Mouse (Mus musculus) embryonic fibroblast, embryonic 13.5 days (primary cell): ENCODE results near the gene Vstm2a. TPM values are rescaled to one million over a fixed set of nuclear protein-coding genes. Genes with fewer than 3 reads are reported as not detected.
A peak's percentile ranks its signal among the peaks of the same experiment; 100 is the strongest.

Experiments used
- H3K27ac ChIP-seq: 2 replicates; pipeline ENCODE4 v1.5.1; 2012; ENCODE audit warnings: low read length, control low read depth, inconsistent platforms; ENCODE audit not compliant: insufficient read depth
- H3K4me1 ChIP-seq: 2 replicates; pipeline ENCODE4 v1.6.1; 2011; ENCODE audit warnings: low read length; ENCODE audit not compliant: control insufficient read depth, insufficient read depth
- H3K4me3 ChIP-seq: 2 replicates; pipeline ENCODE4 v1.5.1; 2011; ENCODE audit warnings: mild to moderate bottlenecking, control low read depth, low read length; ENCODE audit not compliant: insufficient read depth
- CTCF ChIP-seq: IDR thresholded peaks from 2 replicates; pipeline ENCODE4 v1.5.1; 2011; ENCODE audit warnings: mild to moderate bottlenecking, control low read depth, low read length, moderate library complexity, borderline replicate concordance; ENCODE audit not compliant: insufficient read depth
- POLR2A ChIP-seq: IDR thresholded peaks from 2 replicates; pipeline ENCODE4 v1.6.1; 2011; ENCODE audit warnings: low read depth, mild to moderate bottlenecking, control low read depth, low read length, moderate library complexity
- polyA plus RNA-seq: library from polyadenylated mRNA; stranded (reverse); fragments of >200 nt; gene quantifications from 2 replicates; pipeline ENCODE4 v1.2.4, GENCODE M21; 2011; ENCODE audit warnings: low read depth; ENCODE audit not compliant: missing spikeins, insufficient read length

The Vstm2a gene
- polyA plus RNA-seq = 0.51 TPM in 1 of 2 replicates, not detected in the other

DNA sequence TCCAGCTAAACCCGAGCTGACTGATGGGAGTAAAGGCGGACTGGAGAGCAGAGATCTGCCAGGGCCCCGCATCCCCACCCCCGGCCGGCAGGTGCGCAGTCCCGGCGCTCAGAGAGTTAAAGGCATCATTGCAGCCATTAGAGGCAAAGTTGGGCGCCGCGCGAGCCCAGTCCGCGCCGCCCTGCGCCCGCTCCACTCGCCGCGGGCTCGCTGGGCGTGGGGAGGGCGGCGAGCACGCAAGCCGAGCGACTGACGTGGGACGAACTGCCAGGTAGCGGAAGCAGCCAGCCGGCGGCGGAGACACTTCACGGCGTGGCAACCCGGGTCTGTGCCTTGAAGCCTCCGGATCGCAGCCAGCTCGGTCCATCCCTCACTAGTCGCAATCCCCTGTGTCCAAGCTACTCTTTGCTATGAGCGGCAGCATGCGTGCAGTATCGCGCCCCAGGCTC, at the start of gene Vstm2a:
Gene Vstm2a, plus strand, starts transcription at position 252 of the 449 bp plus-strand sequence.
- Histone ChIP-seq H3K27ac (no peak within 1 kb of the TSS), H3K4me3 (peak within 1 kb of the TSS; percentile 28), H3K4me1 (no peaks in the 10 kb centered on the region; the same call in 1 of the 2 replicates)
- TF ChIP-seq CTCF (no peak), POLR2A (no peak)

DNA sequence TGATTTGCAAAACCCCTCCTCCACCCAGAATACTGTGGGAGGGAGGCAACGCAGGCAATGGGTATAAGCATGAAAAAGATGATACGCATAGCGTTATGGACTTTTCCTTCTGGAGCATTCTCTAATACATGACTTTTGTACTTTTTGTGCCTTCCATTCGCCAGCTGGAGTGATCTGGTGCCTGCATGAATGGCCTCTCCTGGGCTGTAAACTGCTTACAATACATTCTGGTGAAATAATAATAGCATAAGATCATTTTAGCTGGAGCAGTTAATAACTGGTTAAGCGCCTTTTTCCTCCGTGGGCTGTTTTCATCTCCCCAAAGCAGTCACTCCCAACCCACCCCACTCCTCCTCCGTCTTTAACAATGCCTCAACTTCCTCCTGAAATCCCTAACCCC, 513 bp upstream of the Vstm2a start:
- Histone ChIP-seq H3K27ac (no peak overlapping the region), H3K4me3 (peak overlapping the region; percentile 28), H3K4me1 (no peaks in the 10 kb centered on the region; the same call in 1 of the 2 replicates)
- no peak for TF ChIP-seq CTCF
- no peak for TF ChIP-seq POLR2A

DNA sequence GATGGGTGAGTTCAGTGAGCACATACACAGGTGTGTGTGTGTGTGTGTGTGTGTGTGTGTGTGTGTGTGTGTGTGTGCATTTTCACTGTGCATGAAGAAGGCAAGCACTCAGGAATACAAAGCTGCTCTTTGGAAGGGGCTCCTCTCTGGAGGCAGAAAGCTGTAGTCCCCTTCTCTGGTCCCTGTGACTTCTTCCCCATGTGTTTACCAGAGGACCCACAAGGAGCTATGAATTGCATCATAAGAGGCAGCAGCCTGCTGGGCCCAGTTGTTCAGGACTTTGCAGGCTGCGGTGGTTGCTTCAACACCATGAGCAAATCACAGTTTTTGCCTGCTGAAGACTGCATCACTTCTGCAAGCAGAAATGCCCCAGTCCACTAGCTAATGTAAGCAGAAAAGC, 776 bp downstream of the Vstm2a start:
- no peaks in the 10 kb centered on the region; the same call in 1 of the 2 replicates for H3K4me1 ChIP-seq
- H3K4me3 ChIP-seq = no peak overlapping the region
- TF ChIP-seq CTCF = no peak

DNA sequence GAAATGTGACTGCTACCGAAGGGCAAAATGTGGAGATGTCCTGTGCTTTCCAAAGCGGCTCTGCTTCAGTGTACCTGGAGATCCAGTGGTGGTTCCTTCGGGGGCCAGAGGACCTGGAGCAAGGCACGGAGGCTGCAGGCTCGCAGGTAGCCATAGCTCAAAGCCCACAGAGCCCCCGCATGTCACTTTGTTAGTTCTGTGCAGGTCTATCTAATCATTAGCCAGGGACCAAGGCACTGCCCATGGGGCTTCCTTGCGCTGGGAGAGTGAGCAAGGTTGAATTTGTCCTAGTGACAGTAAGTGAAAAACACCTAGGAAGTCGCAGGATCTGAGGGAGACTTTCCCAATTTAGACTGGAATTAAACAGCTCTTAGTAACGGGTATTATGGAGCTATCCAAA, 2.4 kb downstream of the Vstm2a start:
- no peak overlapping the region for H3K27ac ChIP-seq
- TF ChIP-seq POLR2A = no peak
- TF ChIP-seq CTCF = no peak
- H3K4me1 ChIP-seq = no peaks in the 10 kb centered on the region; the same call in 1 of the 2 replicates
- H3K4me3 ChIP-seq = no peak overlapping the region

More for the DNA sequence above, 776 bp downstream of the Vstm2a start:
- no peak overlapping the region for H3K27ac ChIP-seq

DNA sequence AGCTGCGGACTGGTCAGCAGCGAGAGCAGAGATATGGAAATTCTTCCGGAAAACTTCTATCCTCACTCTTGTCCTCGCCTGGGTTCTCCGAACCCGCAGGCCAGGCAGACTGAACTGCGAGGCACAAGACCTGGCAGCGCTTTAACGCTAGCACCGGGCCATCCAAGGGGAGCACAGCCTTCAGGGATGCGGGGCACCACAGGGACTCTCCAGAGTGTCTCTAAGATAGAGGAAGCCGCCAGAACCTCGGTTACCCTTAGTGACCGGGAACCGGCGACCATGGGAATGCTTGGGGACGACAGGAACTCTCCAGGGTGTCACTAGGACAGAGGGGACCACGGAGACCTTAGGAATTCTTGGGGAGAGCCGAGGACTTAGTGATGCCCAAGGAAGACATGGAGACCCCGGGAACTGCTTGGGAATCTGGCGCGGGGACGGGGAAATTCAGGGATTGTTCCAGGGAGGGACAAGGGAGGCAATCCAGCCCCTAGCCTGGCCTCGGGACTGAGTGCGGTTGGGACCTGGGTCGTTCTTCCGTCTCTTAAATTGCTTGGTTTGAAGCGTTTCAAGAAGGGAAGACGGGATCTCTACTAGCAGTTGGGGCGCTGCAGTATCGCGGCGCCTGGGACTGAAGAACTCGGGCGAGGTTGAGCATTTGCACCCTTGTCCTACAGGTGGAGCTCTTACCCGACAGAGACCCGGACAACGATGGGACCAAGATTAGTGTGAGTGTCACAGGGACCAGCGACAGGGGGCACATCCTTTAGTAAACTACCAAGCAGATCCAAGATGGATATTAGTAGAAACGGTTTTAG, 3.4 kb downstream of the Vstm2a start:
- Histone ChIP-seq H3K27ac (no peak overlapping the region), H3K4me1 (no peaks in the 10 kb centered on the region; the same call in 1 of the 2 replicates), H3K4me3 (peak overlapping the region; percentile 22)
- TF ChIP-seq POLR2A = no peak
- peak; percentile 72; the same call in 1 of the 2 replicates for TF ChIP-seq CTCF

DNA sequence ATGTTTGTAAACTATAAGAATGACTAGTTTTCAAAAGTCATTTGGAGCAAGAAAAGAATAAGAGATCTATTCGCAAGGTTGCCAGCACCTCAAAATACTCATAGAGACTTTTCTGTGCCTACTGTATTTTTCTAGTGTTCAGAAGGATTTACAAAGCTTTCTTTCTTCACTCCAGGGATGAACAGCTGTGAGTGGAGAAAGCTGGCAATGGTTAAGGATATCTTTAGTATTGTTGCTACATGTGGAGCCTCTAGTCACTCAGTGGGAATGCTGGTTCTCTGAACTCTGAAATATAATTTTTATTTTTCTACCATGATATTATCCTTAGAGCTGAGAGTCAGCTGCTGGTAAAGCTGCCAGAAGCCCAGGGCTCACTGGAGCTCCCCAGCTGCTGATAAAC, 10.9 kb downstream of the Vstm2a start:
- Histone ChIP-seq H3K27ac (no peak overlapping the region), H3K4me3 (no peak overlapping the region), H3K4me1 (no peaks in the 10 kb centered on the region)
- TF ChIP-seq CTCF = no peak

DNA sequence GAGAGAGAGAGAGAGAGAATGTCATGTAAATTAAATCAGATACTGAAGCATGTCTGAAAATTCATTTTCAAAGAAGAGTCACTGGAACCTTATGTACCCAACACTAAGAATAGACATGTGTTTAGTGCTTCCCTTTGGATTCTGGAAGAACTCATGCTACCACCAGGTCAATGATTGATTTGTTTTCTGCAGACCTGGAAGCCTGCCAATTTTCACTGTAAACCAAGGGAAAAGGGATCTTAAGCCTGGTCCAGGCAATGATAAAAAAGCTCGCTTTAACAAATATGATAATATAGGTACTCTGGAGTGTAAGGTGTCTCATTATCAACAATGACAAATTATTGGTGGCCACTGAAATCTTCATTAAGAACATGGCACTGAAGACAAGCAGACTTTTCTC, 32.9 kb downstream of the Vstm2a start:
- no peak for TF ChIP-seq POLR2A
- no peak for TF ChIP-seq CTCF
- H3K27ac ChIP-seq = no peak overlapping the region

DNA sequence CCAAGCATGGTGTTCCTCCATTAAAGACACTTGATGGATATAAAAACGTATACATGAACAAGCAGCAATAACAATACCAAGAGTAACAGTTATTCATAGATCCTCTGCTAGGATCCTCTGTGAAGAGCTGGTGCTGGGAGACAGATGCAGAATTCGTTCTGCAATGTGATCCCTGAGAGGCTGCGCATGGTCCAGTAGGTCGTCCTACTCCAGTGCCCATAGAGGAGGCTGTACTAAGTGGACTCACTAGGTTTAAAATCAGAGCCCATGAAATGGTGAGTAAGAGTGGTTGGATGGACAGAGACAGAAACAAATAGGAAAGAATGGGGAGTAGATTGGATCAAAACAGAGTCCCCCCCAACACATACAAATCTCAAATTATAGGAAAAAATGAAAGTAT, 35.4 kb downstream of the Vstm2a start:
- TF ChIP-seq POLR2A = no peak
- no peak for TF ChIP-seq CTCF
- Histone ChIP-seq H3K4me1 (no peaks in the 10 kb centered on the region), H3K4me3 (no peak overlapping the region), H3K27ac (no peak overlapping the region)

More for the DNA sequence above, 32.9 kb downstream of the Vstm2a start:
- Histone ChIP-seq H3K4me3 (no peak overlapping the region), H3K4me1 (no peaks in the 10 kb centered on the region)

DNA sequence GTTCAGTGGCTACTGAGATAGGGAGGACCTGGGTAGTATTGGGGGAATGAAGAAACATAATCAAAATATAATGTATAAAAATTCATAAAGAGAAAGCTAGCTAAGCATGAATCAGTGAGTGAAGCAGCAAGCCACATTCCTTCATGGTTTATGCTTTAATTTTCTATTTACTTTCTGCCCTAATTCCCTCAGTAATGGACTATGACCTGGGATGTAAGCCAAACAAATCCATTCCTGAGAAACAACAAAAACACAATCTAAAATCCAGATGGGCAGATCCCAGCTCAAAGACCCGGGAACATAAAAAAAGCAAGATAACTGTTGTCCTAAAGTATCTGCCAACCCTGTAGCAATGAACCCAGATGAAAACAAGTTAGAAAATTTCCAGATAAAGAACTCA, 39.0 kb downstream of the Vstm2a start:
- Histone ChIP-seq H3K4me3 (no peak overlapping the region), H3K27ac (no peak overlapping the region), H3K4me1 (no peaks in the 10 kb centered on the region)
- TF ChIP-seq POLR2A (no peak), CTCF (no peak)

DNA sequence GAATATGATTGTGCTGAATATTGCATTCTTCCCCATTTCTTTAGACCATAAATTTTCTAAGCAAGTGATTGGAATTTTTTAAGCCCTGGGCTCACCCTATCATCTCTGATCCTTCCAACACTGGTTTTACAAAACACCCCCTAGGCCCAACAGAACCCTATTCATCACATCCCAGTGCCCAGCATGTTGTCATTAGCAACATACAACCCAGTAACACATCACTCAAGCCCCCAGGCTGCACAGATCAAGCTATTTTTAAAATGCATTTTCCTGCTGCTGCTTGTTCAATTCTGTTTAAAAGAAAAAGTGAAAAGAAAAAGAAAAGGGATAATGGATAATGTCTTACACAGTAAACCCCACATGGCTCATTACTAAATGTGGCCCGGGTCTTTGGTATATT, 42.0 kb downstream of the Vstm2a start:
- no peak for TF ChIP-seq CTCF
- no peak for TF ChIP-seq POLR2A
- Histone ChIP-seq H3K27ac (no peak overlapping the region), H3K4me3 (no peak overlapping the region), H3K4me1 (no peaks in the 10 kb centered on the region)
